Mouse (Mus musculus): ENCODE results near the gene Olfr71. TPM values are rescaled to one million over a fixed set of nuclear protein-coding genes. Genes with fewer than 3 reads are reported as not detected.

Olfr71 gene
- total RNA-seq, 1 experiment, result not detected

DNA sequence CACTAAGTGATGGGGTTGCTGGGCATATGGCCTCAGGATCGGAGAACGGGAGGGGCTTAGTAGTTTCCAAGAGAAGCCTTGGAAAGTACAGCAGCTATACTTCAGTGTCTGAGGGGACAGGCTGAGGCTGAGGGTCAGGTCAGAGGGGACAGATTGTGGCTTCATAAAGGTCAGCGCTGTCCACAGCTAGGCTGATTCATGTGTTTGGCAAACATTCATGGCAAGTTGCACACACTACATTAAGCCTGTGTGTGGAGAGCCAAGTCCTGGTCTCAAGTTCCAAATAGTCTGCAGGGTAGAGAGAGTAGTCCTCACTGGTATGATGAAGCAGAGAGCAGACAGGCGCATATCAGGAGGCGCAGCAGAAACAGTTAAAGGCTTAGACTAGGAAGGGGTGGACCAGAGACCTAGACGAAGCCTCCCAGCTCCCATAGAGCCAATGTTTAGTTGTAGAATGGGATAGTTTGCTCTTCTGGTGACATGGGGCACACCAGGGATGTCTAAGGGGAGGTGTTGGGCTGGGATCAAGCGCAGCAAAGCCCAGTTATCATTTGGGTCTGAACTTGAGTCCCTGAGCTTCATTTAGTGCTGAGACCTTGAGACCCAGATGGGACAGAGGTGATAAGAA lies 30.5 kb downstream of the Olfr71 start:
- no peaks in the 10 kb centered on the region for H3K9me3 ChIP-seq (ENCODE audit: control insufficient read depth, insufficient read depth, low read depth, low read length)
- H3K27ac ChIP-seq (ENCODE audit: insufficient read depth, low read depth, low read length, poor library complexity, severe bottlenecking), result no peak overlapping the region
- no peaks in the 10 kb centered on the region; the same call in 1 of the 2 replicates for H3K36me3 ChIP-seq (ENCODE audit: control insufficient read depth, insufficient read depth, low read length, poor library complexity, severe bottlenecking)
- DNase-seq (ENCODE audit: low read depth, low spot score), result no peak
- H3K4me3 ChIP-seq (ENCODE audit: insufficient read depth in 1 of 2, low read depth in 1 of 2, low read length in 2 of 2, poor library complexity in 1 of 2, severe bottlenecking in 1 of 2), result no peak overlapping the region
- H3K9ac ChIP-seq (ENCODE audit: insufficient read depth, low read depth, low read length, poor library complexity, severe bottlenecking), result no peak overlapping the region
- no peak for TF ChIP-seq ZC3H11A (IDR thresholded peaks at IDR 0.05; ENCODE audit: borderline replicate concordance, low read depth, low read length)
- TF ChIP-seq ZNF384 (IDR thresholded peaks at IDR 0.05; ENCODE audit: low read depth, low read length), result no peak
- TF ChIP-seq MAFK (IDR thresholded peaks at IDR 0.05; ENCODE audit: insufficient read depth, low read depth, low read length), result no peak
- TF ChIP-seq CHD2 (IDR thresholded peaks at IDR 0.05; ENCODE audit: low read depth, low read length), result no peak
- TF ChIP-seq HCFC1 (IDR thresholded peaks at IDR 0.05; ENCODE audit: borderline replicate concordance, insufficient read depth, low read length), result no peak
- in situ Hi-C loops (cut with MboI; ENCODE audit: low sequenced_read_pairs in 2 of 2, unreplicated experiment in 2 of 2), result no loop called here
- peaks cover 2% of the 10 kb centered on the region in 2 experiments; a peak in 1 of 4 replicates for H3K4me1 ChIP-seq (ENCODE audit: control insufficient read depth in 2 of 2, insufficient read depth in 2 of 2, low read length in 2 of 2, poor library complexity in 1 of 2)

DNA sequence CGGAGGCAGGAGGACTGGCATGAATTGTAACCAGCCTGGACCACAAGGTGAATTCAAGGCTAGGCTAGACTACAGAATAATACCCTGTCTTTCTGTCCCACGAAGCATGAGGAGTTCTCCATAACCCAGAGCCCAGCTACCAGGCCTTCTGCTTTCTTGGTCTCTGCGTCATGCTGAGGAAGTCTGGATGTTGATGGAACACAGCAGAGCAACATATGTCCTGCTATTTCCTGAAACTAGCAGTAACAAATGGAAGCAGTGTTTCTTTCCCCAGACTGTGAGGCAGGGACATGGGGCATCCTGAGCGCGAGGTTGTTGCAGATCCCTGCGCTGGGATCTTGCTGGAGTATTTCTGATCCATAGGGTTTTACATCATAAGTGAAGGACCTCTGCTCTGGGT lies 31.5 kb downstream of the Olfr71 start:
- no peaks in the 10 kb centered on the region; the same call in 1 of the 2 replicates for H3K36me3 ChIP-seq (ENCODE audit: control insufficient read depth, insufficient read depth, low read length, poor library complexity, severe bottlenecking)
- H3K4me1 ChIP-seq (ENCODE audit: control insufficient read depth in 2 of 2, insufficient read depth in 2 of 2, low read length in 2 of 2, poor library complexity in 1 of 2), result peaks cover 2% of the 10 kb centered on the region in 2 experiments; a peak in 1 of 4 replicates
- TF ChIP-seq MAFK (IDR thresholded peaks at IDR 0.05; ENCODE audit: insufficient read depth, low read depth, low read length) (no peak), ZC3H11A (IDR thresholded peaks at IDR 0.05; ENCODE audit: borderline replicate concordance, low read depth, low read length) (no peak), ZNF384 (IDR thresholded peaks at IDR 0.05; ENCODE audit: low read depth, low read length) (no peak), HCFC1 (IDR thresholded peaks at IDR 0.05; ENCODE audit: borderline replicate concordance, insufficient read depth, low read length) (no peak), CHD2 (IDR thresholded peaks at IDR 0.05; ENCODE audit: low read depth, low read length) (no peak)

DNA sequence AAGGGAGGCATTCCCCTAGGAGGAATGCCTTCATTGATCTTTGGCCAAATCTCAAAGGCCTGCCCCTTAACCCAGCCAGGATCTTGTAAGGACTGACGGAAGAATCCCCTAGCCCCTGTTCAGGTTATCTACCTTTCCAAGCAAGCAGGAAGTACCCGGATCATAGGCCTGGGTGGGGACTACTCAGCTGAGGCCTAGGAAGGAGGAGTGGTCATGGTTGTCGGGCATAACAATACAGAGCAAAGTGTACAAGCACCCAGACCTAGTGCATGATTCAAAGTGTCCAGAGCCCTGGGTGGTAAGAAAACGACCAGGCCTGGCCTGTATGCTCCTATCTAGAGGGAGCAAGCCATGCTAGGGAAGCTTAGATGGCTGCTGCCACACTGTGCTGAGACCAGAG lies 34.4 kb downstream of the Olfr71 start:
- H3K36me3 ChIP-seq (ENCODE audit: control insufficient read depth, insufficient read depth, low read length, poor library complexity, severe bottlenecking), result no peaks in the 10 kb centered on the region; the same call in 1 of the 2 replicates
- peaks cover 2% of the 10 kb centered on the region in 2 experiments; a peak in 1 of 4 replicates for H3K4me1 ChIP-seq (ENCODE audit: control insufficient read depth in 2 of 2, insufficient read depth in 2 of 2, low read length in 2 of 2, poor library complexity in 1 of 2)
- no peak overlapping the region for H3K27ac ChIP-seq (ENCODE audit: insufficient read depth, low read depth, low read length, poor library complexity, severe bottlenecking)
- H3K9me3 ChIP-seq (ENCODE audit: control insufficient read depth, insufficient read depth, low read depth, low read length), result no peaks in the 10 kb centered on the region
- TF ChIP-seq ZC3H11A (IDR thresholded peaks at IDR 0.05; ENCODE audit: borderline replicate concordance, low read depth, low read length), result no peak
- no peak for TF ChIP-seq CHD2 (IDR thresholded peaks at IDR 0.05; ENCODE audit: low read depth, low read length)
- no peak for TF ChIP-seq HCFC1 (IDR thresholded peaks at IDR 0.05; ENCODE audit: borderline replicate concordance, insufficient read depth, low read length)
- no peak for TF ChIP-seq ZNF384 (IDR thresholded peaks at IDR 0.05; ENCODE audit: low read depth, low read length)
- no peak for TF ChIP-seq MAFK (IDR thresholded peaks at IDR 0.05; ENCODE audit: insufficient read depth, low read depth, low read length)
- DNase-seq (ENCODE audit: low read depth, low spot score), result no peak
- no peak overlapping the region for H3K4me3 ChIP-seq (ENCODE audit: insufficient read depth in 1 of 2, low read depth in 1 of 2, low read length in 2 of 2, poor library complexity in 1 of 2, severe bottlenecking in 1 of 2)
- in situ Hi-C loops (cut with MboI; ENCODE audit: low sequenced_read_pairs in 2 of 2, unreplicated experiment in 2 of 2), result no loop called here
- no peak overlapping the region for H3K9ac ChIP-seq (ENCODE audit: insufficient read depth, low read depth, low read length, poor library complexity, severe bottlenecking)

More for the DNA sequence above, 31.5 kb downstream of the Olfr71 start:
- no peaks in the 10 kb centered on the region for H3K9me3 ChIP-seq (ENCODE audit: control insufficient read depth, insufficient read depth, low read depth, low read length)
- no peak overlapping the region for H3K4me3 ChIP-seq (ENCODE audit: insufficient read depth in 1 of 2, low read depth in 1 of 2, low read length in 2 of 2, poor library complexity in 1 of 2, severe bottlenecking in 1 of 2)
- in situ Hi-C loops (cut with MboI; ENCODE audit: low sequenced_read_pairs in 2 of 2, unreplicated experiment in 2 of 2), result no loop called here
- H3K27ac ChIP-seq (ENCODE audit: insufficient read depth, low read depth, low read length, poor library complexity, severe bottlenecking), result no peak overlapping the region
- no peak overlapping the region for H3K9ac ChIP-seq (ENCODE audit: insufficient read depth, low read depth, low read length, poor library complexity, severe bottlenecking)
- DNase-seq (ENCODE audit: low read depth, low spot score), result no peak

DNA sequence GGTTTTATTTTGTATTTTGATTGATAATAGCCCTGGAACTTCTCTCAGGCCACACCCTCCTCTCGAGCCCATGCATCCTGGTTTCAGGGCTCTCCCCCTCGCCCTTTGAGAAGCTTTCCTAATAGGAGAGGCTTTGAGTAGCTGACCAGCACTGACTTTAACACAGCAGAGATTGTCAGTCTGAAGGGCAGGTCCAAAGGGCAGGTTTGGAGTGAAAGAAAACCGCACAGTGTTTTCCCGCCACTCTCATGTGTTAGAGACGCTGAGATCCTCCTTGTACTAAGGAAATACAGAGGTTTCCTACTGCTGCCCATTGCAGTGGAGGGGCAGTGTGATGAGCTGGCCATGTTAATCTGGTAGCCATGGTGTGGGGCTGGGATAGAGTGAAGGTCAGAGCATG lies 35.1 kb downstream of the Olfr71 start:
- in situ Hi-C loops (cut with MboI; ENCODE audit: low sequenced_read_pairs in 2 of 2, unreplicated experiment in 2 of 2), result no loop called here
- TF ChIP-seq ZC3H11A (IDR thresholded peaks at IDR 0.05; ENCODE audit: borderline replicate concordance, low read depth, low read length) (no peak), MAFK (IDR thresholded peaks at IDR 0.05; ENCODE audit: insufficient read depth, low read depth, low read length) (no peak), ZNF384 (IDR thresholded peaks at IDR 0.05; ENCODE audit: low read depth, low read length) (no peak), CHD2 (IDR thresholded peaks at IDR 0.05; ENCODE audit: low read depth, low read length) (no peak), HCFC1 (IDR thresholded peaks at IDR 0.05; ENCODE audit: borderline replicate concordance, insufficient read depth, low read length) (no peak)
- no peak for DNase-seq (ENCODE audit: low read depth, low spot score)
- Histone ChIP-seq H3K36me3 (ENCODE audit: control insufficient read depth, insufficient read depth, low read length, poor library complexity, severe bottlenecking) (no peaks in the 10 kb centered on the region; the same call in 1 of the 2 replicates), H3K27ac (ENCODE audit: insufficient read depth, low read depth, low read length, poor library complexity, severe bottlenecking) (no peak overlapping the region), H3K9ac (ENCODE audit: insufficient read depth, low read depth, low read length, poor library complexity, severe bottlenecking) (no peak overlapping the region), H3K9me3 (ENCODE audit: control insufficient read depth, insufficient read depth, low read depth, low read length) (no peaks in the 10 kb centered on the region), H3K4me3 (ENCODE audit: insufficient read depth in 1 of 2, low read depth in 1 of 2, low read length in 2 of 2, poor library complexity in 1 of 2, severe bottlenecking in 1 of 2) (no peak overlapping the region), H3K4me1 (ENCODE audit: control insufficient read depth in 2 of 2, insufficient read depth in 2 of 2, low read length in 2 of 2, poor library complexity in 1 of 2) (peaks cover 2% of the 10 kb centered on the region in 2 experiments; a peak in 1 of 4 replicates)

Data from ES-E14 (cell line).